Comparison of ENCODE assay signal across 18 mouse cellular contexts in genomic region chr4:85434734-85435133, GRCm38 (mm10).
DNase-seq lines count a peak whose midpoint lies in the region; ATAC-seq lines count a peak whose summit lies in the region.
"Had no signal": no experiment of that assay in that cellular context is flagged by ENCODE, and none has a peak within 500 bp of the region (broad histone marks: within the 10 kb centered on the region; RNA-seq: fewer than 3 reads in every experiment).

No protein-coding gene starts in this region.

- ATAC-seq in hindbrain, embryonic 11.5 days (ENCODE audit: low FRiP score), result no peak
- ATAC-seq in hindbrain, embryonic 16.5 days, result no peak
- ATAC-seq in embryonic facial prominence, embryonic 14.5 days (ENCODE audit: low read depth), result no peak
- ATAC-seq in limb, embryonic 11.5 days (ENCODE audit: insufficient number of reproducible peaks, low FRiP score, low TSS enrichment, low read depth), result no peak
- ATAC-seq: forebrain, embryonic 16.5 days; hindbrain, postnatal 0 days; midbrain, embryonic 16.5 days had no signal

- no peak overlapping the region for H3K4me2 ChIP-seq in hindbrain, embryonic 11.5 days (replicated peaks; ENCODE audit: low read depth, low read length)
- no peak overlapping the region for H3K4me2 ChIP-seq in hindbrain, embryonic 16.5 days (ENCODE audit: low read length)
- H3K4me2 ChIP-seq in embryonic facial prominence, embryonic 14.5 days (ENCODE audit: low read depth, low read length), result no peak overlapping the region
- no peak overlapping the region for H3K4me2 ChIP-seq in limb, embryonic 11.5 days (ENCODE audit: low read depth, severe bottlenecking)
- H3K4me2 ChIP-seq: limb, embryonic 15.5 days; neural tube, embryonic 12.5 days; stomach, embryonic 15.5 days had no signal

- H3K9ac ChIP-seq in hindbrain, embryonic 11.5 days (ENCODE audit: low read depth, low read length), result no peak overlapping the region
- H3K9ac ChIP-seq in hindbrain, embryonic 16.5 days (ENCODE audit: low read depth, low read length), result no peak overlapping the region
- H3K9ac ChIP-seq in embryonic facial prominence, embryonic 14.5 days (ENCODE audit: low read depth, low read length), result no peak overlapping the region
- H3K9ac ChIP-seq in limb, embryonic 11.5 days (ENCODE audit: low read length), result no peak overlapping the region
- H3K9ac ChIP-seq: limb, embryonic 15.5 days; neural tube, embryonic 12.5 days; stomach, embryonic 15.5 days had no signal

- H3K27ac ChIP-seq in hindbrain, embryonic 11.5 days (ENCODE audit: low read depth, low read length), result no peak overlapping the region
- H3K27ac ChIP-seq in hindbrain, embryonic 16.5 days (ENCODE audit: low read depth, low read length), result no peak overlapping the region
- no peak overlapping the region for H3K27ac ChIP-seq in embryonic facial prominence, embryonic 14.5 days (replicated peaks; ENCODE audit: low read depth, low read length)
- no peak overlapping the region for H3K27ac ChIP-seq in limb, embryonic 11.5 days (replicated peaks; ENCODE audit: low read depth, low read length)
- H3K27ac ChIP-seq: hindbrain, postnatal 0 days; limb, embryonic 15.5 days; neural tube, embryonic 12.5 days; stomach, embryonic 15.5 days had no signal

- H3K9me3 ChIP-seq in hindbrain, embryonic 11.5 days (ENCODE audit: control insufficient read depth, low read length), result no peaks in the 10 kb centered on the region
- H3K9me3 ChIP-seq in hindbrain, embryonic 16.5 days (ENCODE audit: control insufficient read depth, low read length), result no peaks in the 10 kb centered on the region
- no peaks in the 10 kb centered on the region for H3K9me3 ChIP-seq in embryonic facial prominence, embryonic 14.5 days (ENCODE audit: control insufficient read depth, low read length)
- no peaks in the 10 kb centered on the region for H3K9me3 ChIP-seq in limb, embryonic 11.5 days (ENCODE audit: control insufficient read depth, low read length)
- H3K9me3 ChIP-seq: limb, embryonic 15.5 days; neural tube, embryonic 12.5 days; stomach, embryonic 15.5 days had no signal

- H3K4me1 ChIP-seq in hindbrain, embryonic 11.5 days (replicated peaks; ENCODE audit: control insufficient read depth, insufficient read depth, low read length), result no peaks in the 10 kb centered on the region
- H3K4me1 ChIP-seq in hindbrain, embryonic 16.5 days (ENCODE audit: control insufficient read depth, insufficient read depth, low read depth, low read length), result no peaks in the 10 kb centered on the region
- peaks cover 7% of the 10 kb centered on the region; the same call in 1 of the 2 replicates for H3K4me1 ChIP-seq in embryonic facial prominence, embryonic 14.5 days (ENCODE audit: control insufficient read depth, insufficient read depth, low read length)
- H3K4me1 ChIP-seq in limb, embryonic 11.5 days (ENCODE audit: control insufficient read depth, insufficient read depth, low read length), result 0 out of 2 replicates have a peak, but pooled peaks cover 5% of the 10 kb centered on the region
- H3K4me1 ChIP-seq: neural tube, embryonic 12.5 days; stomach, embryonic 15.5 days had no signal

- H3K27me3 ChIP-seq in hindbrain, embryonic 11.5 days (ENCODE audit: control insufficient read depth, insufficient read depth, low read length), result no peaks in the 10 kb centered on the region
- no peaks in the 10 kb centered on the region for H3K27me3 ChIP-seq in hindbrain, embryonic 16.5 days (replicated peaks; ENCODE audit: control insufficient read depth, insufficient read depth, low read length)
- H3K27me3 ChIP-seq in embryonic facial prominence, embryonic 14.5 days (replicated peaks; ENCODE audit: control insufficient read depth, insufficient read depth, low read length), result no peaks in the 10 kb centered on the region
- H3K27me3 ChIP-seq in limb, embryonic 11.5 days (ENCODE audit: control insufficient read depth, insufficient read depth, low read length), result no peaks in the 10 kb centered on the region
- H3K27me3 ChIP-seq: limb, embryonic 15.5 days; neural tube, embryonic 12.5 days; stomach, embryonic 15.5 days had no signal

- no peak overlapping the region for H3K4me3 ChIP-seq in hindbrain, embryonic 11.5 days (ENCODE audit: low read depth, low read length)
- H3K4me3 ChIP-seq in hindbrain, embryonic 16.5 days (ENCODE audit: low read length), result no peak overlapping the region
- no peak overlapping the region for H3K4me3 ChIP-seq in embryonic facial prominence, embryonic 14.5 days (ENCODE audit: low read depth, low read length)
- H3K4me3 ChIP-seq in limb, embryonic 11.5 days (ENCODE audit: low read depth, low read length), result no peak overlapping the region
- H3K4me3 ChIP-seq: erythroblast, embryonic 14.5 days; limb, embryonic 15.5 days; neural tube, embryonic 12.5 days; stomach, embryonic 15.5 days had no signal

- H3K36me3 ChIP-seq in hindbrain, embryonic 11.5 days (ENCODE audit: control insufficient read depth, insufficient read depth, low read length), result no peaks in the 10 kb centered on the region
- no peaks in the 10 kb centered on the region for H3K36me3 ChIP-seq in hindbrain, embryonic 16.5 days (ENCODE audit: control insufficient read depth, insufficient read depth, low read length)
- no peaks in the 10 kb centered on the region for H3K36me3 ChIP-seq in embryonic facial prominence, embryonic 14.5 days (ENCODE audit: control insufficient read depth, insufficient read depth, low read length)
- no peaks in the 10 kb centered on the region for H3K36me3 ChIP-seq in limb, embryonic 11.5 days (ENCODE audit: control insufficient read depth, insufficient read depth, low read length)
- H3K36me3 ChIP-seq: limb, embryonic 15.5 days; neural tube, embryonic 12.5 days; stomach, embryonic 15.5 days had no signal

- WGBS in hindbrain, embryonic 11.5 days, result 68% methylated on average over 8 of the region's 8 CpGs
- 71% methylated on average over 8 of the region's 8 CpGs for WGBS in hindbrain, embryonic 16.5 days
- WGBS in embryonic facial prominence, embryonic 14.5 days, result 25% methylated on average over 8 of the region's 8 CpGs
- 13% methylated on average over 8 of the region's 8 CpGs for WGBS in limb, embryonic 11.5 days

- DNase-seq in hindbrain, embryonic 11.5 days (ENCODE audit: low spot score), result peak; percentile 0
- DNase-seq in R1 (ENCODE audit: low read depth, low spot score), result peak; percentile 10
- peak; percentile 46 for DNase-seq in embryonic facial prominence, embryonic 14.5 days (ENCODE audit: low spot score)
- DNase-seq in limb, embryonic 11.5 days (ENCODE audit: low spot score), result peak; percentile 45
- DNase-seq in left cerebral cortex, adult 9 months (ENCODE audit: low spot score in 2 of 2), result no peak
- no peak for DNase-seq in cerebellum, postnatal 25 days
- DNase-seq in adrenal gland, adult 2 months, result no peak
- DNase-seq: adrenal gland, adult 8-10 months; lung, postnatal 4 days; thymus, postnatal 14 days had no signal

Comparison
In these comparisons a context has a peak if more than half of its experiments do, and no peak if none do; other contexts are left out.
1. DNase-seq: peak in hindbrain, embryonic 11.5 days (single experiment), R1 (single experiment), embryonic facial prominence, embryonic 14.5 days (single experiment) and limb, embryonic 11.5 days (single experiment); none in left cerebral cortex, adult 9 months (0 of 2), cerebellum, postnatal 25 days (0 of 2) and adrenal gland, adult 2 months (single experiment).